Mouse (Mus musculus) E14TG2a.4 (cell line): ENCODE results near the gene Yif1a.

Experiments
- CTCF ChIP-seq: conservative IDR thresholded peaks from 2 replicates; pipeline ENCODE4 v1.5.1; 2014; ENCODE audit warnings: low read length
- NANOG ChIP-seq: IDR thresholded peaks from 2 replicates; pipeline ENCODE4 v1.6.1; 2014; ENCODE audit warnings: borderline replicate concordance, low read length, mixed read lengths
- POU5F1 ChIP-seq: IDR thresholded peaks from 2 replicates; pipeline ENCODE4 v1.6.1; 2014; ENCODE audit warnings: low read length, borderline replicate concordance

- TF ChIP-seq CTCF (no peak), POU5F1 (no peak), NANOG (no peak)
Measured at GRCm38 (mm10) chr19:5082596-5082995, 5.7 kb upstream of the Yif1a start.
